Mouse (Mus musculus) testis, adult 2 months (tissue): ENCODE data around the gene Gm9964.

Source experiments
- CTCF ChIP-seq: fragments of 200-500 bp; IDR thresholded peaks from 2 replicates; pipeline ENCODE4 v1.5.1; 2012; ENCODE audit warnings: low read depth, mild to moderate bottlenecking, inconsistent platforms, low read length, moderate library complexity; ENCODE audit not compliant: control insufficient read depth, insufficient read depth, insufficient replicate concordance
- POLR2A ChIP-seq: fragments of 200-500 bp; IDR thresholded peaks from 2 replicates; pipeline ENCODE4 v1.6.1; 2012; ENCODE audit warnings: low read depth, mild to moderate bottlenecking, inconsistent platforms, low read length, moderate library complexity; ENCODE audit not compliant: control insufficient read depth

- TF ChIP-seq POLR2A, result no peak
- no peak for TF ChIP-seq CTCF
Observed at GRCm38 (mm10) chr11:79323985-79324685, 27.4 kb upstream of the Gm9964 start.
